Mouse (Mus musculus) spleen, adult 2 months (tissue): ENCODE measurements at regions not wholly inside any gene's neighbourhood (a gene's known extent, or its start where the extent isn't known, plus 50 kb on each side); places are given as distances from the start of the nearest gene placed in this dataset.

ENCODE experiments used
- DNase-seq, 2 experiments: peaks; one replicate each; pipeline versions ENCODE4 v3.0.0 to v3.0.0-alpha.2; 2012 to 2021; ENCODE audit warnings: low spot score in 2 of 2, low read depth in 1 of 2
- H3K27ac ChIP-seq: fragments of 200-500 bp; 2 replicates; pipeline ENCODE4 v1.5.1; 2012; ENCODE audit warnings: low read length, inconsistent platforms; ENCODE audit not compliant: insufficient read depth
- H3K27me3 ChIP-seq: fragments of 200-500 bp; 2 replicates; pipeline ENCODE4 v1.6.1; 2012; ENCODE audit warnings: mild to moderate bottlenecking, moderate library complexity, low read length, inconsistent platforms; ENCODE audit not compliant: control insufficient read depth, insufficient read depth
- H3K36me3 ChIP-seq: fragments of 200-500 bp; 2 replicates; pipeline ENCODE4 v1.6.1; 2012; ENCODE audit warnings: mild to moderate bottlenecking, low read length, inconsistent platforms; ENCODE audit not compliant: control insufficient read depth, insufficient read depth
- H3K4me1 ChIP-seq: fragments of 200-500 bp; 2 replicates; pipeline ENCODE4 v1.6.1; 2011; ENCODE audit warnings: inconsistent platforms; ENCODE audit not compliant: control insufficient read depth, insufficient read depth, insufficient read length
- H3K4me3 ChIP-seq: fragments of 200-500 bp; 2 replicates; pipeline ENCODE4 v1.5.1; 2011; ENCODE audit warnings: mild to moderate bottlenecking, inconsistent platforms; ENCODE audit not compliant: insufficient read depth, insufficient read length; ENCODE audit errors: extremely low read depth
- CTCF ChIP-seq: fragments of 200-500 bp; IDR thresholded peaks from 2 replicates; pipeline ENCODE4 v1.5.1; 2011; ENCODE audit warnings: mild to moderate bottlenecking, inconsistent platforms; ENCODE audit not compliant: insufficient read depth, insufficient read length, insufficient replicate concordance; ENCODE audit errors: extremely low read depth
- POLR2A ChIP-seq: fragments of 200-500 bp; IDR thresholded peaks from 2 replicates; pipeline ENCODE4 v1.6.1; 2011; ENCODE audit warnings: low read depth, low read length, inconsistent platforms
- WGBS: fragments of 180-500 bp; shearing (Covaris S2); methylation state at CpG from one replicate; pipeline ENCODE4 v1.1.7; 2018; 5-methylcytosine and 5-hydroxymethylcytosine counted together

DNA sequence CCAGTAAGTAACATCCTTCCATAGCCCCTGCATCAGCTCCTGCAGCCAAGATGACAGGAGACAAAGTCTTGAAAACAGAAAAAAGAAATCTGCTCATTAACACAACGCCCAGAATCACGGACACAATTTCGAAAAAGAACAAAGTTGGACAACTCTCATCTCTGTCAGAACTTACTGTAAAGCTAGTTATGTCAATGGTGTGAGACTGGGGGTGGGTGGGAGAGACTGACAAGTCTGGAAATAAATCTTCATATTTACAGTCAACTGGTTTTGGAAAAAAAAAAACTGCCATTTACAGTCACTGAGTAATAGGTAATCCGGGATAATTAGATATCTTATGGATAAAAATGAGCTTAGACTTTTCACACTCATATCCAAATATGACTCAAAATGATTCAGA lies 1487.2 kb upstream of the Lrrc6 start:
- Histone ChIP-seq H3K4me3 (no peak overlapping the region), H3K4me1 (no peaks in the 10 kb centered on the region), H3K27me3 (no peaks in the 10 kb centered on the region), H3K36me3 (no peaks in the 10 kb centered on the region), H3K27ac (no peak overlapping the region)
- TF ChIP-seq CTCF (no peak), POLR2A (no peak)
- 94% methylated on average over 4 of the region's 4 CpGs for WGBS
- no peak for DNase-seq

DNA sequence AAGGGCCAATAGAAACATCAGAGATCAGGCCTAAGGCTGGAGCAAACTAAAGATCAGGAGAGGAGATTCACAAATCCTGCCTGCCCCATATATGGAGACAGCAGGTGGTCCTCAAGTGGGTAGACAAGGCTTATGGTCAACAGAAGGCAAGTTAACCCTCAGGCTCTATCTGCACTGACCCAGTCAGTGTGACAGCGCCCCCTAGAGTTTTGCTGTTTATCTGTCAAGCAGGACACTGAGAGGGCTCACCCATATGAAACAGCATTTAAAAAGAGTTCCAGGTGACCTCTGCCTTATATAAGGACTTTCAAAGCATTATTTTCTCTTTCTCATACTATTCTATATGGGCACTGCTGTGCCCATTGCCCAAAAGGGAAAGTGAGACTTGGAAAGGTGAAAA lies 1482.5 kb upstream of the Lrrc6 start:
- 56% methylated on average over 1 of the region's 1 CpGs for WGBS
- H3K27me3 ChIP-seq: no peaks in the 10 kb centered on the region

GRCm38 (mm10) chr15:67981876-67982275 lies 1481.2 kb upstream of the Lrrc6 start:
- Histone ChIP-seq H3K4me3 (no peak overlapping the region), H3K27me3 (no peaks in the 10 kb centered on the region), H3K36me3 (no peaks in the 10 kb centered on the region), H3K27ac (no peak overlapping the region), H3K4me1 (no peaks in the 10 kb centered on the region)
- DNase-seq: no peak
- 88% methylated on average over 3 of the region's 3 CpGs for WGBS
- TF ChIP-seq POLR2A (no peak), CTCF (no peak)

More for the DNA sequence above, 1482.5 kb upstream of the Lrrc6 start:
- Histone ChIP-seq H3K4me3 (no peak overlapping the region), H3K36me3 (no peaks in the 10 kb centered on the region), H3K27ac (no peak overlapping the region), H3K4me1 (no peaks in the 10 kb centered on the region)
- DNase-seq: no peak
- TF ChIP-seq POLR2A (no peak), CTCF (no peak)

- no peak overlapping the region for H3K27ac ChIP-seq
- no peak for DNase-seq
- no peaks in the 10 kb centered on the region for H3K4me1 ChIP-seq
- WGBS: 87% methylated on average over 3 of the region's 3 CpGs
- no peak for TF ChIP-seq POLR2A
- no peak for TF ChIP-seq CTCF
- no peaks in the 10 kb centered on the region for H3K27me3 ChIP-seq
- no peaks in the 10 kb centered on the region for H3K36me3 ChIP-seq
- H3K4me3 ChIP-seq: no peak overlapping the region
Measured at GRCm38 (mm10) chr15:67979451-67979850, 1478.7 kb upstream of the Lrrc6 start.

DNA sequence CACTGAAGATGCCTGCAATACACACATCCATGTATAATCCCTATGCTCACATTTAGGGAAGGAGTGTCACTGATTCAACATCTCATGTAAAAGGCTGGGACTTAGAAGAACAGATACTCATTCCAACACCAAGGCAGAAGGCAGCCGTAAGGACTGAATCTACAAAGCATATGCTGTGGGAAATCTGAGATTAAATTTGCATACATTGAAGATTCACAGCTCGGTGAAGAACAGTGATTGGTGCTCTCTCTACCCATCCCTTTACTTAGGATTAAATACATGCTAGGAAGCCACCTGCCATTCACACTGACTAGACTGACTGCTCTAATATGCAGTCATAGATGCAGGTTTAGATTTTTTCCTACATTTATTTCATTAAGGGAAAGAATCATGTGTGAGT lies 1476.5 kb upstream of the Lrrc6 start:
- H3K36me3 ChIP-seq: no peaks in the 10 kb centered on the region
- TF ChIP-seq CTCF: no peak
- TF ChIP-seq POLR2A: no peak
- H3K27ac ChIP-seq: no peak overlapping the region
- WGBS: 95% methylated on average over 2 of the region's 2 CpGs
- DNase-seq: no peak
- H3K4me3 ChIP-seq: no peak overlapping the region
- no peaks in the 10 kb centered on the region for H3K27me3 ChIP-seq
- no peaks in the 10 kb centered on the region for H3K4me1 ChIP-seq

GRCm38 (mm10) chr15:67971998-67972397 lies 1471.3 kb upstream of the Lrrc6 start:
- no peaks in the 10 kb centered on the region for H3K36me3 ChIP-seq
- no peak overlapping the region for H3K27ac ChIP-seq
- TF ChIP-seq POLR2A: no peak
- TF ChIP-seq CTCF: no peak
- no peak overlapping the region for H3K4me3 ChIP-seq
- no peaks in the 10 kb centered on the region for H3K27me3 ChIP-seq
- DNase-seq: no peak
- H3K4me1 ChIP-seq: no peaks in the 10 kb centered on the region
- WGBS: 51% methylated on average over 3 of the region's 3 CpGs

- TF ChIP-seq CTCF: no peak
- no peak for TF ChIP-seq POLR2A
- no peaks in the 10 kb centered on the region for H3K4me1 ChIP-seq
- no peak overlapping the region for H3K4me3 ChIP-seq
- no peak overlapping the region for H3K27ac ChIP-seq
- WGBS: 85% methylated on average over 2 of the region's 2 CpGs
- no peak for DNase-seq
- H3K27me3 ChIP-seq: no peaks in the 10 kb centered on the region
- no peaks in the 10 kb centered on the region for H3K36me3 ChIP-seq
Measured at GRCm38 (mm10) chr15:67954216-67954615, 1453.5 kb upstream of the Lrrc6 start.
